Mouse (Mus musculus) olfactory bulb, adult 2 months (tissue): ENCODE results near the gene Dazl.

ENCODE experiments used
- CTCF ChIP-seq: fragments of 200-500 bp; IDR thresholded peaks from 2 replicates; pipeline ENCODE4 v1.5.1; 2012; ENCODE audit warnings: low read depth, mild to moderate bottlenecking, low read length, moderate library complexity; ENCODE audit not compliant: insufficient read depth
- POLR2A ChIP-seq: fragments of 200-500 bp; IDR thresholded peaks from 2 replicates; pipeline ENCODE4 v1.6.1; 2012; ENCODE audit warnings: mild to moderate bottlenecking, low read depth, low read length, moderate library complexity; ENCODE audit not compliant: insufficient read depth

DNA sequence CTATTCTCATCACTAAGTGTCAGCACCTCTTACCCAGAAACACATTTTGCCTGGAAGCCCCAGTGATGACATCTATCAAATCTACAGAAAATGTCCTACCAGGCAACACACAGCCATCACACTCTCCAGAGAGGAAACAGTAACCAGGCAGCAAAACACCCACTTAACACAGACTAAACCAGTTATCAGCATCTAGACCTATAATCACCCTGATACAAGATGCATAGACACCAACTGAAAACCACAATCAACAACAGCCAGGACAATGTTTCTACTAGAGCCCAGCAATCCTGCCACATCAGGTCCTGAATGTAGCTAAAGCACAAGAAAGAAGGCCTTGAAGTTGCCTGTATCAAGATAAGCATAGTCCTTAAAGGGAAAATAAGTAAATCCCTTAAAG is 25.4 kb upstream of the Dazl start:
- TF ChIP-seq CTCF (no peak), POLR2A (no peak)
